Mouse (Mus musculus) layer of hippocampus, adult 8-10 months (tissue): ENCODE measurements around the gene Pigs. TPM values are rescaled to one million over a fixed set of nuclear protein-coding genes. Genes with fewer than 3 reads are reported as not detected.

Experiments used
- DNase-seq, 2 experiments: peaks; one replicate each; pipeline ENCODE4 v3.0.0; 2022; ENCODE audit warnings: low spot score in 2 of 2
- total RNA-seq, 4 experiments: library from RNA; stranded (reverse); gene quantifications; 2 replicates each; pipeline ENCODE4 v1.2.4; 2022

Pigs gene
- total RNA-seq, 4 experiments from 2014 or later: 58.9 to 64.6 (median 62.2) TPM

- no peak for DNase-seq
Observed at GRCm38 (mm10) chr11:78363309-78364007, 35.2 kb downstream of the Pigs start.

- DNase-seq: no peak
Observed at GRCm38 (mm10) chr11:78364103-78364502, 35.9 kb downstream of the Pigs start.

GRCm38 (mm10) chr11:78367456-78368225 lies 39.4 kb downstream of the Pigs start:
- no peak for DNase-seq

GRCm38 (mm10) chr11:78370389-78370788 lies 42.2 kb downstream of the Pigs start:
- DNase-seq: no peak

- no peak for DNase-seq
Observed at GRCm38 (mm10) chr11:78371711-78372110, 43.5 kb downstream of the Pigs start.

- DNase-seq: no peak
Observed at GRCm38 (mm10) chr11:78372166-78372565, 44.0 kb downstream of the Pigs start.

GRCm38 (mm10) chr11:78372610-78373009 lies 44.4 kb downstream of the Pigs start:
- DNase-seq: no peak

- no peak for DNase-seq
Observed at GRCm38 (mm10) chr11:78374147-78374546, 45.9 kb downstream of the Pigs start.

GRCm38 (mm10) chr11:78377549-78378159 lies 49.4 kb downstream of the Pigs start:
- DNase-seq: no peak

GRCm38 (mm10) chr11:78380351-78380750 lies 52.1 kb downstream of the Pigs start:
- DNase-seq: no peak

- DNase-seq: no peak
Observed at GRCm38 (mm10) chr11:78380996-78381395, 52.8 kb downstream of the Pigs start.

- DNase-seq: peak in 1 of 2 experiments; percentile 42
Observed at GRCm38 (mm10) chr11:78382286-78382685, 54.1 kb downstream of the Pigs start.

- DNase-seq: no peak
Observed at GRCm38 (mm10) chr11:78382701-78383100, 54.5 kb downstream of the Pigs start.

- DNase-seq: no peak
Observed at GRCm38 (mm10) chr11:78385776-78386175, 57.6 kb downstream of the Pigs start.

GRCm38 (mm10) chr11:78386508-78387043 lies 58.4 kb downstream of the Pigs start, which contains the start of gene Foxn1:
TSS of gene Foxn1 (minus strand) at chr11:78386558.
- DNase-seq: no peak

Other genes with a start within 250 kb of the Pigs start
- 10 to 100 TPM; 15.8 to 21.7 (median 21.2) TPM for gene Eral1, start 248.0 kb upstream of the Pigs start, total RNA-seq
- gene Fam222b, start 233.8 kb upstream of the Pigs start, total RNA-seq: 10 to 100 TPM; 27.4 to 30.0 (median 28.1) TPM
- 10 to 100 TPM in 3 of 4 experiments, 1 to 10 TPM in 1; 9.2 to 11.1 (median 10.4) TPM for gene Traf4, start 162.8 kb upstream of the Pigs start, total RNA-seq
- 1 to 10 TPM; 3.0 to 3.5 (median 3.3) TPM for gene Nek8, start 151.7 kb upstream of the Pigs start, total RNA-seq
- gene Tlcd1, start 151.7 kb upstream of the Pigs start, total RNA-seq: 10 to 100 TPM; 16.6 to 24.8 (median 23.8) TPM
- gene Rpl23a, start 144.8 kb upstream of the Pigs start, total RNA-seq: 100 to 1,000 TPM; 606 to 878 (median 722) TPM
- 10 to 100 TPM; 28.2 to 39.4 (median 36.4) TPM for gene Rab34, start 140.0 kb upstream of the Pigs start, total RNA-seq
- 1 to 10 TPM; 3.9 to 5.9 (median 4.9) TPM for gene Proca1, start 135.0 kb upstream of the Pigs start, total RNA-seq
- 10 to 100 TPM; 61.6 to 67.7 (median 62.3) TPM for gene Sdf2, start 82.7 kb upstream of the Pigs start, total RNA-seq
- 100 to 1,000 TPM; 124 to 126 (median 125) TPM for gene Supt6, start 82.4 kb upstream of the Pigs start, total RNA-seq
- 100 to 1,000 TPM; 181 to 208 (median 193) TPM for gene 2610507B11Rik, start 66.7 kb upstream of the Pigs start, total RNA-seq
- 10 to 100 TPM in 1 of 4 experiments, 1 to 10 TPM in 3; 4.3 to 11.8 (median 7.3) TPM for gene BC030499, start 37.6 kb upstream of the Pigs start, total RNA-seq
- gene Spag5, start 26.9 kb upstream of the Pigs start, total RNA-seq: 1 to 10 TPM; 5.8 to 9.4 (median 7.1) TPM
- 1,000 to 10,000 TPM in 1 of 4 experiments, 100 to 1,000 TPM in 3; 734 to 1,027 (median 804) TPM for gene Aldoc, start 5.4 kb upstream of the Pigs start, total RNA-seq
- gene Unc119, start 15.1 kb downstream of the Pigs start, total RNA-seq: 10 to 100 TPM; 30.9 to 37.3 (median 34.9) TPM
- gene Foxn1, start 58.1 kb downstream of the Pigs start, total RNA-seq: under 1 TPM in 1 of 4 experiments, not detected in 3; 0.10 TPM
- not detected for gene Slc13a2, start 93.8 kb downstream of the Pigs start, total RNA-seq
- 10 to 100 TPM in 3 of 4 experiments, 1 to 10 TPM in 1; 8.1 to 16.1 (median 11.1) TPM for gene Slc46a1, start 137.3 kb downstream of the Pigs start, total RNA-seq
- 10 to 100 TPM; 32.9 to 40.8 (median 37.7) TPM for gene Sarm1, start 169.3 kb downstream of the Pigs start, total RNA-seq
- 10 to 100 TPM; 66.0 to 84.5 (median 78.0) TPM for gene Vtn, start 170.7 kb downstream of the Pigs start, total RNA-seq
- gene Sebox, start 175.0 kb downstream of the Pigs start, total RNA-seq: 1 to 10 TPM; 2.4 to 4.8 (median 4.0) TPM
- gene Tmem199, start 183.8 kb downstream of the Pigs start, total RNA-seq: 10 to 100 TPM; 46.7 to 52.3 (median 49.9) TPM
- gene Poldip2, start 183.8 kb downstream of the Pigs start, total RNA-seq: 100 to 1,000 TPM; 106 to 123 (median 116) TPM
- 10 to 100 TPM; 29.9 to 32.6 (median 30.7) TPM for gene Tnfaip1, start 207.9 kb downstream of the Pigs start, total RNA-seq
- 10 to 100 TPM; 68.0 to 73.9 (median 73.6) TPM for gene Ift20, start 207.9 kb downstream of the Pigs start, total RNA-seq
- 10 to 100 TPM; 12.9 to 16.4 (median 15.1) TPM for gene Tmem97, start 222.4 kb downstream of the Pigs start, total RNA-seq